Mouse (Mus musculus) heart, embryonic 15.5 days (tissue): Measurements from ENCODE around the gene Mrgprh. TPM values are rescaled to one million over a fixed set of nuclear protein-coding genes. Genes with fewer than 3 reads are reported as not detected.

Experiments used
- ATAC-seq: fragments of 200-750 bp; cut with Nextera tagmentation; replicated peaks from 2 replicates; pipeline ENCODE4 v1.8.0; 2017; ENCODE audit warnings: low read depth, moderate TSS enrichment; ENCODE audit not compliant: insufficient number of reproducible peaks, insufficient read depth, low FRiP score
- H3K27ac ChIP-seq: fragments of 300-500 bp; sonication (generic); 2 replicates; pipeline ENCODE4 v1.5.1; 2015; ENCODE audit warnings: mild to moderate bottlenecking, inconsistent platforms
- H3K27me3 ChIP-seq: fragments of 300-500 bp; sonication (generic); 2 replicates; pipeline ENCODE4 v1.6.1; 2015; ENCODE audit warnings: inconsistent platforms
- H3K36me3 ChIP-seq: fragments of 300-500 bp; sonication (generic); 2 replicates; pipeline ENCODE4 v1.6.1; 2015; ENCODE audit warnings: mild to moderate bottlenecking, inconsistent platforms
- H3K4me1 ChIP-seq: fragments of 300-500 bp; sonication (generic); replicated peaks from 2 replicates; pipeline ENCODE4 v1.6.1; 2015; ENCODE audit warnings: inconsistent platforms
- H3K4me2 ChIP-seq: fragments of 300-500 bp; sonication (generic); 2 replicates; pipeline ENCODE4 v1.6.1; 2015; ENCODE audit warnings: inconsistent platforms, mild to moderate bottlenecking, moderate library complexity
- H3K4me3 ChIP-seq: fragments of 300-500 bp; sonication (generic); 2 replicates; pipeline ENCODE4 v1.5.1; 2015; ENCODE audit warnings: mild to moderate bottlenecking, inconsistent platforms
- H3K9ac ChIP-seq: fragments of 300-500 bp; sonication (generic); 2 replicates; pipeline ENCODE4 v1.6.1; 2015; ENCODE audit warnings: mild to moderate bottlenecking, inconsistent platforms
- H3K9me3 ChIP-seq: fragments of 300-500 bp; sonication (generic); replicated peaks from 2 replicates; pipeline ENCODE4 v1.6.1; 2016; ENCODE audit warnings: inconsistent platforms
- WGBS: fragments of 180-500 bp; shearing (Covaris S2); methylation state at CpG from one replicate; pipeline ENCODE4 v1.1.7; 2015; ENCODE audit warnings: mixed read lengths; 5-methylcytosine and 5-hydroxymethylcytosine counted together
- microRNA-seq: library from miRNA; unstranded; fragments of <30 nt; microRNA quantifications from one replicate; pipeline ENCODE4, GENCODE M21; 2016
- polyA plus RNA-seq: library from polyadenylated mRNA; unstranded; fragments of >200 nt; fragmentation: Nextera tagmentation; extraction: Ambion mirVana; gene quantifications from 2 replicates; pipeline ENCODE4 v1.2.1, GENCODE M21; 2015

Gene Mrgprh
- polyA plus RNA-seq, 1 experiment from 2014 or later, result 0.08 TPM

DNA sequence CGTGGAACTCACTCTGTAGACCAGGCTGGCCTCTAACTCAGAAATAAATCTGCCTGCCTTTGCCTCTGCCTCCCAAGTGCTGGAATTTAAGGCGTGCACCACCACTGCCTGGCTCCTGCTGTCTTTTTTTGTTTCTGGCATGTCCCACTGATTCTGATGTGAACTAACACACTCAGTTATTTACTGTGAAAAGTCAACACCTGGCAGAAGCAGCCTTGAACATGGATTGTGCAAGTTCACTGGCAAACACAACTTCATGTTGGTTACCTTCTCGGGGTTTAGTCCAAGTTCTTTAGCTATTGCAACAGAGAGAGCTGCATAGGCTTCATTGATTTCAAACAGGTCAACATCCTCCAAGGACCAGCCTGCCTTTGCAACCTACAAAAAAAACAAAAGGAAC is 49.2 kb downstream of the Mrgprh start:
- Histone ChIP-seq H3K27ac (no peak overlapping the region), H3K4me3 (no peak overlapping the region), H3K4me2 (no peak overlapping the region), H3K9me3 (no peaks in the 10 kb centered on the region), H3K4me1 (no peaks in the 10 kb centered on the region), H3K36me3 (peaks cover 63% of the 10 kb centered on the region), H3K9ac (no peak overlapping the region), H3K27me3 (no peaks in the 10 kb centered on the region)
- 84% methylated on average over 3 of the region's 3 CpGs for WGBS
- ATAC-seq, result no peak

DNA sequence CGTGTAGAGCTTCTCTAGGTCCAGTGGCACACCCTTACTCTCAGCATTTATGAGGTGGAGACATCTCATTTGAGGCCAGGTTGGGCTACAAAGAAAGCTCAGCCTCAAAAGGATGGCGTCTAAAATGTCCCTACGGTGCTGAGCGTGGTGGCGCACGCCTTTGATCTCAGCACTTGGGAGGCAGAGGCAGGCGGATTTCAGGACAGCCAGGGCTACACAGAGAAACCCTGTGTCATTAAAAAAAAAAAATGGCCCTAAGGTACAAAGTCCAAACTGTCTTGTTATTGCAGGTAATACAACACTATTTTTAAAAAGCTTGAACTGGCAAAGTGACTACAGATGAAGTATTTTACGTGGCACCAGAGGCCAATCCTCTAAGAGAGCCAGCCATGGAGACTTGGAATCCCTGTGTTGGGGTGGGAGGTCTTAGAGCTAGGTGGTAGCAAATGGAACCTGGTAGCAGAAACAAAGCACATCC is 49.9 kb downstream of the Mrgprh start:
- Histone ChIP-seq H3K4me1 (no peaks in the 10 kb centered on the region), H3K36me3 (peaks cover 56% of the 10 kb centered on the region), H3K4me3 (no peak overlapping the region), H3K27me3 (no peaks in the 10 kb centered on the region), H3K9me3 (no peaks in the 10 kb centered on the region), H3K9ac (no peak overlapping the region), H3K4me2 (no peak overlapping the region), H3K27ac (no peak overlapping the region)
- WGBS, result 88% methylated on average over 8 of the region's 8 CpGs
- ATAC-seq, result no peak

Small RNA genes lying within 50 kb of the gene (microRNA-seq; reads per million reads assigned to microRNA genes)
- gene Gm24085, result not detected

Other genes starting within 250 kb of the Mrgprh start
- 30.5 and 51.0 TPM in 2 replicates for gene Slc22a1, start 200.2 kb upstream of the Mrgprh start, polyA plus RNA-seq
- gene Igf2r, start 106.4 kb upstream of the Mrgprh start, polyA plus RNA-seq, result 121 and 127 TPM in 2 replicates
- 0.49 and 0.66 TPM in 2 replicates for gene Mas1, start 7.9 kb upstream of the Mrgprh start, polyA plus RNA-seq
- gene Pnldc1, start 34.2 kb downstream of the Mrgprh start, polyA plus RNA-seq, result 0.77 and 1.3 TPM in 2 replicates
- gene Tcp1, start 39.7 kb downstream of the Mrgprh start, polyA plus RNA-seq, result 283 and 316 TPM in 2 replicates
- 165 and 199 TPM in 2 replicates for gene Mrpl18, start 40.3 kb downstream of the Mrgprh start, polyA plus RNA-seq
- gene Acat3, start 64.6 kb downstream of the Mrgprh start, polyA plus RNA-seq, result 0.29 and 0.40 TPM in 2 replicates
- gene Acat2, start 84.7 kb downstream of the Mrgprh start, polyA plus RNA-seq, result 26.5 and 46.7 TPM in 2 replicates
- 73.4 and 76.1 TPM in 2 replicates for gene Wtap, start 118.1 kb downstream of the Mrgprh start, polyA plus RNA-seq
- gene Sod2, start 130.8 kb downstream of the Mrgprh start, polyA plus RNA-seq, result 376 and 436 TPM in 2 replicates
- gene Gpr31b, start 176.3 kb downstream of the Mrgprh start, polyA plus RNA-seq, result 0.22 TPM in 1 of 2 replicates, not detected in the other
- 0.05 TPM in 1 of 2 replicates, not detected in the other for gene Tcp10b, start 185.1 kb downstream of the Mrgprh start, polyA plus RNA-seq